Mouse (Mus musculus): ENCODE data around the gene Ell3. TPM values are rescaled to one million over a fixed set of nuclear protein-coding genes. Genes with fewer than 3 reads are reported as not detected.

Gene Ell3
- polyA plus RNA-seq (2012; rRNA removed), result 0.24 and 0.28 TPM in 2 replicates

DNA sequence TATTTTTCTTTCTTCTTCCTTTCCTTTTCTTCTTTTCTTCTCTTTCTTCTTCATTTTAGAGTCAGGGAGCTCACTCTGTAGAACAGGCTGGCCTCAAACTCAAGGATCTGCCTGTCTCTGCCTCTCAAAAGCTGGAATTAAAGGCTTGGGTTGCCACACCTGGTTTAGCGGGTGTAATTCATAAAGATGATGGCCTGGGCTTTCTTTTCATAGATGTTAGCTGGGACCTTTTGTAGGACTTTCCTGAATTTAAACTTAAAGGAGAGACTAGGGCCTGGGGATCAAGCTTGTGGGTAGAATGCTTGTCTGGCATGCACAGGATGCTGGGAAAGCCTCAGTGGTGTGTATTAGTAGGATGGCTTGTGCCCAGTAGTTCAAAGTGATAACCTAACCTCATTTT lies at the start of gene Ell3:
Ell3 (minus strand) TSS at position 101 of the 400 bp plus-strand sequence.

DNA sequence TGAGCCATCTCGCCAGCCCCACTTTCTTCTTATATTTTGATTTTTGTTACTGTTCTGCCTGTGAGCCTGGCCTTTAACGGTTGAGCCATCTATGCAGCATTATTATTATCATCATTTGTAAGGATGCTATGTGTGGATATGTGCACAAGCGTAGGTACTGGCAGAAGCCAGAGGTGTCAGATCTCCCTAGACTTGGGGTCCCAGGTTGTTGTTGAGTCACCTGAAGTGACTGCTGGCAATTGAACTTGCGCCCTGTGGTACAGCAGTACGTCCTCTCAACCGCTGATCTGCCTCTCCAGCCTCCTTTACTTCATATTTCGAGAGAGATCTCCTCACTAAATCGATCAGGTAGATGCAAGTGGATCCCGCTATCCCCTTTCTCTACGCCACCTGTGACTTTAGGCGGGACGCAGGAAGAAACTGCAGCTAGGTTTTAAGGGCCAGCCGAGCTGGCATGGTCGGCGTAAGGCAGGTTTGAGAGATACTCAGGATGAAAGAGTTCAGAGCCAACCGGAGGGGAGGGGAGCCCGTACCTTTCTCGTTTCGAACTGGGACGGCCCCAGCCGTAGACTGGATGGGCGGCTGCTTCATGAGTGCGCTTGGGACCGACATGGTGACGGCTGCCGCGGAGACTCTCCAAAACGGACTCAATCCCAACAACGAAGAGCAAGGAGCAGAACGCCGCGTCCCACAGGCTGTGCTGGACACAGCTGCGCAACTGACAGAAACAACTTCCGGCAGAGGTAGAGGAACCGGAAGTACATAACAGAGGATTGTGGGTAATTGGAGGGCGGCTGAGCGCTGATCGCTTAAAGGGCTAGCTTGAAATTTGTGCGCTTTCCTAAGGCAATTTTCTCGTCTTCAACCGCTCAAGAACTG lies 29.5 kb upstream of the Ell3 start, which contains the start of gene Mfap1b:
Mfap1b (minus strand) TSS at position 767 of the 879 bp plus-strand sequence.

DNA sequence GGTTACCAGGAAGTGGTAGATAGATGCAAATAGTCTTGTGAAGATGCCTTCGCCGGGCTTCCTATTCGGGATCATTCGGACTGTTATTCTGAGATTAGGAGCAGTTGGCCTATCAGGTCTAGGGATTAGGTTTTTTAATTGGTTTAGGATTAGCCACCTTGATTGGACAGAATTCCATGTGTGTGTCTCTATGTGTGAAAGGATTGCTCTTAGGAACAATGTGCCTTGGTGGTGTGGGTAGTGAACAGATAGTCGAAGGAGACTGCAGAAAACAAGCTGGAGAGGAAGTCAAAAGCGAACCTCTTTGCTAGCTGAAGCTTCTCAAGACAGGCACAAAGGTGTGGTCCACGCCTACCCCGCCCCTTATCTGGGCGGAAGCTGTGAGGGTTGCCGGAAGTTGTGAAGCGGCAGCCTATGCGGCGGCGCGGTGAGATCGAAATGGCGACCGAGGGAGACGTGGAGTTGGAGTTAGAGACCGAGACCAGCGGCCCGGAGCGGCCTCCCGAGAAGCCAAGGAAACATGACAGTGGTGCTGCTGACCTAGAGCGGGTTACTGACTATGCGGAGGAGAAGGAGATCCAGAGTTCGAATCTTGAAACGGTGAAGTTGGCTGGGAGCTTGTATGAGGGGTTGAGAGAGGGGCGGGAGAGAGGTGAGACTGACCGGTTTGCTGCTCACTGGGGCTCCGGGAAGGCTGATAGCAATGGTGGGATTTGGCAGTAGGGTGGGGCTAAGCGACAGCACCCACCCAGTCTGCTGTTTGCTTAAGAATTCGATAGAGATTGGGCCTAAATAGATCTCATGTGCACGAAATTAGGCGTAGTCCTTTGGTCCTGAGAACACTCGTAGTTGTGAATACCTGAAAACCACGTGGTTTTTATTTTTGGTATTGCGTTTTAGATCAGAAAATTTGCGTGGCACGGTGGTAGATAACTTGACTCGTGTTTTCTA lies 12.9 kb upstream of the Ell3 start, which contains the start of gene Serinc4:
Serinc4 (minus strand) TSS at position 90 of the 951 bp plus-strand sequence.

GRCm38 (mm10) chr2:121452990-121453389 lies 8.9 kb upstream of the Ell3 start, which contains the start of gene Hypk:
Gene Hypk (plus strand): TSS chr2:121453290.

DNA sequence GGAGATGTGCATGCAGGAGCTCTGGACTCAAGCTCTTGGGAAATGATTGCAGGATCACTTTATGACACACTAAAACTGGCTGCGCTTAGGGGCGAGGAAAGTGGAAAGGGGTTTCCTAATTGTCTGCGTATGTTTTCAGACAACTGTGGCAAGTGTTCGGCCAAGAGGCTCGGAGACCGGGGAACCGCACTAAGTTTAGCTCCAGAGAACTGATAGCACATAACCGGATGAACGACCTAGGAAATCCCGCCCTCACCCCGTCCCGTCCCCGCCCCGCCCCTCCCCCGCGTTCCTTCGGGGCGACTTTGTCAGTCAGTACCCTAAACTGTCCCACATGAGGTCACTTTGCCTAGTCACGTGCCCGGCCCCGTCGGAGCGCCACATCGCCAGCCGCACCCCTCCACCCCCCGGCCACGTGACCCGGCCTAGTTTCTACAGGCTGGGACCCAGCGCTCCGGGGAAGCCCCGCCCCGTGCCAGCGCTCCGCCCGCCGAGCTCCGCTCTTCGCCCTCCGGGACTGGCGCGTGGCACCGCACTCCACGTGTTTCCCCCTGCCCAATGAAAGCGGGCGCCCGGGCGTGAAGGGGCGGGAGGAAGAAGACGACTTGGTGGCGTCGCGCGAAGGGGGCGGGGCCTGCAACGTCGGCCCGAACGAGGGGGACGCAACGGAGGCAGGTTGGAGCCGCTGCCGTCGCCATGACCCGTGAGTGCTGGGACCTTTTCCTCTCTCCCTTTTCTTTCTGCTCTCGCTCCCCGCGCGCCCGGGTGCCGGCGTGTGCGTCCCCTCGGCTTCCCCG lies 4.9 kb upstream of the Ell3 start, which contains the start of gene Serf2:
Serf2 (plus strand) TSS at position 457 of the 797 bp plus-strand sequence.

DNA sequence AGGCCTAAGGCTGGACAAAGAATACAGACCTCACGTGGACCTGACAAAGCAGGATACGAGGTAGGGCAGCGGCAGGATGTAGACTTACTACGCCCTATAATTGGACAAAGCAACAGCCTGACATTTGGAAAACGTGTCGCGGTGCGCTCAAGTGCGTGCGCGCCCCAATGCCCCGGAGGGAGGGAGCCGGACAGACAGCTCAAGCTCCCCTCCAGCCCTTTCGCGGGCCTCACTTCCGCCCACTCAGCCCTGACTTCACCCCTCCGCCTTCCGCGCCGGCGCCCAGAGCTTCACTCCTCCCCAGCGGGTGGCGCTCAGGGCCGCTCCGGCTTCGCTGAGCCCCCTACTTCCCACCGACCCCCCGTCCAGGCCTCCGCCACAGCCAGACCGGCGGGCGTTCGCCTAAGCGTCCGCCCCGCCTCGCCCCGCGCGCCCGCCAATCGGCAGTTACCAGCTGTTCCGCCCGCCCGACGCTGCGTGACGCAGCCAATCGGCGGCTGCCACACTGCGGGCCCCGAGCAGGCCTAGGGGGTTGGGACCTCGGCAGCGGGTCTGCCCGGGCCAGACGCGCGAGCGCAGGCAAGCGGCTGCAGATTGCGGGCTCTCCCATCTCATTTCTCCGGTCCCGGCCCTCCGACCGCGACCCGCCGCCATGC lies 30.6 kb downstream of the Ell3 start, which contains the start of the genes Pdia3 and Catsper2:
Pdia3 (plus strand) TSS at position 389 of the 656 bp plus-strand sequence.
Catsper2 (minus strand) TSS at position 406 of the 656 bp plus-strand sequence.

Other genes with a start within 250 kb of the Ell3 start
- gene Trp53bp1, start 172.9 kb downstream of the Ell3 start, polyA plus RNA-seq (2012; rRNA removed), result 137 and 139 TPM in 2 replicates
- 24.9 and 26.8 TPM in 2 replicates for gene Map1a, start 154.7 kb downstream of the Ell3 start, polyA plus RNA-seq (2012; rRNA removed)
- gene Ppip5k1, start 88.9 kb downstream of the Ell3 start, polyA plus RNA-seq (2012; rRNA removed), result 27.2 and 30.6 TPM in 2 replicates
- gene Ckmt1, start 86.6 kb downstream of the Ell3 start, polyA plus RNA-seq (2012; rRNA removed), result 87.5 and 102 TPM in 2 replicates
- 0.03 TPM in 2 replicates for gene Strc, start 57.1 kb downstream of the Ell3 start, polyA plus RNA-seq (2012; rRNA removed)
- gene Pdia3, start 30.5 kb downstream of the Ell3 start, polyA plus RNA-seq (2012; rRNA removed), result 128 and 143 TPM in 2 replicates
- gene Catsper2, start 30.5 kb downstream of the Ell3 start, polyA plus RNA-seq (2012; rRNA removed), result 6.6 and 7.4 TPM in 2 replicates
- gene Serf2, start 4.9 kb upstream of the Ell3 start, polyA plus RNA-seq (2012; rRNA removed), result 306 TPM in 2 replicates
- gene Hypk, start 9.0 kb upstream of the Ell3 start, polyA plus RNA-seq (2012; rRNA removed), result 33.0 and 33.8 TPM in 2 replicates
- gene Serinc4, start 12.5 kb upstream of the Ell3 start, polyA plus RNA-seq (2012; rRNA removed), result 5.2 and 5.4 TPM in 2 replicates
- gene Mfap1b, start 29.8 kb upstream of the Ell3 start, polyA plus RNA-seq (2012; rRNA removed), result 23.4 and 25.3 TPM in 2 replicates
- 14.5 and 14.6 TPM in 2 replicates for gene Mfap1a, start 62.4 kb upstream of the Ell3 start, polyA plus RNA-seq (2012; rRNA removed)
- 4.5 and 5.0 TPM in 2 replicates for gene Wdr76, start 62.4 kb upstream of the Ell3 start, polyA plus RNA-seq (2012; rRNA removed)